Mouse (Mus musculus) activated CD4-positive, CD25-positive, alpha-beta regulatory T cell, adult 4 months (primary cell): ENCODE results near the gene Rps6ka1. TPM values are rescaled to one million over a fixed set of nuclear protein-coding genes. Genes with fewer than 3 reads are reported as not detected.
"Not testable (repeated sequence)": the region's sequence is repeated elsewhere in the genome, so short reads cannot be mapped to it uniquely, and the experiment has no call there.

ENCODE experiments used
- ATAC-seq: one replicate; pipeline ENCODE4 v1.8.0; 2017
- polyA plus RNA-seq, 2 experiments: library from polyadenylated mRNA; unstranded; fragments of 100-300 nt; shearing (Covaris generic); gene quantifications; one replicate each; pipeline ENCODE4 v1.2.1; 2017

Rps6ka1 gene
- polyA plus RNA-seq, result 100 to 1,000 TPM in 1 of 2 experiments, 10 to 100 TPM in 1; 96.5 to 113 TPM

GRCm38 (mm10) chr4:133887672-133888453, at the start of gene Rps6ka1:
Rps6ka1 (minus strand) TSS chr4:133887797.
- peak; percentile 66 for ATAC-seq

GRCm38 (mm10) chr4:133931785-133932184, 44.2 kb upstream of the Rps6ka1 start:
- ATAC-seq, result no peak

- no peak for ATAC-seq
These were observed 43.8 kb upstream of the Rps6ka1 start for GRCm38 (mm10) chr4:133931349-133931748.

GRCm38 (mm10) chr4:133929278-133929670, 41.7 kb upstream of the Rps6ka1 start:
- ATAC-seq, result no peak

- no peak for ATAC-seq
These were observed 41.1 kb upstream of the Rps6ka1 start for GRCm38 (mm10) chr4:133928576-133929277.

GRCm38 (mm10) chr4:133925204-133925603, 37.6 kb upstream of the Rps6ka1 start:
- ATAC-seq, result no peak

- ATAC-seq, result no peak
These were observed 36.1 kb upstream of the Rps6ka1 start for GRCm38 (mm10) chr4:133923743-133924142.

- ATAC-seq, result not testable (repeated sequence)
These were observed 30.7 kb upstream of the Rps6ka1 start for GRCm38 (mm10) chr4:133918093-133918825.

GRCm38 (mm10) chr4:133911983-133912382, 24.4 kb upstream of the Rps6ka1 start:
- ATAC-seq, result no peak

- peak; percentile 86 for ATAC-seq
These were observed 22.9 kb upstream of the Rps6ka1 start for GRCm38 (mm10) chr4:133910236-133911211.

- no peak for ATAC-seq
These were observed 20.5 kb upstream of the Rps6ka1 start for GRCm38 (mm10) chr4:133908051-133908450.

GRCm38 (mm10) chr4:133907086-133907485, 19.5 kb upstream of the Rps6ka1 start:
- ATAC-seq, result no peak

- not testable (repeated sequence) for ATAC-seq
These were observed 18.7 kb upstream of the Rps6ka1 start for GRCm38 (mm10) chr4:133906336-133906735.

- no peak for ATAC-seq
These were observed 17.6 kb upstream of the Rps6ka1 start for GRCm38 (mm10) chr4:133905167-133905566.

- no peak for ATAC-seq
These were observed 16.7 kb upstream of the Rps6ka1 start for GRCm38 (mm10) chr4:133904326-133904725.

- ATAC-seq, result no peak
These were observed 15.8 kb upstream of the Rps6ka1 start for GRCm38 (mm10) chr4:133903372-133903771.

- no peak for ATAC-seq
These were observed 14.9 kb upstream of the Rps6ka1 start for GRCm38 (mm10) chr4:133902510-133902909.

- ATAC-seq, result no peak
These were observed 13.3 kb upstream of the Rps6ka1 start for GRCm38 (mm10) chr4:133900887-133901286.

- no peak for ATAC-seq
These were observed 12.8 kb upstream of the Rps6ka1 start for GRCm38 (mm10) chr4:133900352-133900751.

- no peak for ATAC-seq
These were observed 11.7 kb upstream of the Rps6ka1 start for GRCm38 (mm10) chr4:133899241-133899800.

- ATAC-seq, result no peak
These were observed 10.6 kb upstream of the Rps6ka1 start for GRCm38 (mm10) chr4:133898151-133898550.
